Mouse (Mus musculus): ENCODE measurements around the gene Mrps23.
A peak's percentile ranks its signal among the peaks of the same experiment; 100 is the strongest.
"Not testable (repeated sequence)": the region's sequence is repeated elsewhere in the genome, so short reads cannot be mapped to it uniquely, and the experiment has no call there.

Mrps23 gene

GRCm38 (mm10) chr11:88173386-88174025 lies 30.7 kb upstream of the Mrps23 start:
- DNase-seq (ENCODE audit: low read depth, low spot score) = no peak

- no peak for DNase-seq (ENCODE audit: low read depth, low spot score)
These were observed 23.7 kb upstream of the Mrps23 start for GRCm38 (mm10) chr11:88180467-88180958.

GRCm38 (mm10) chr11:88180959-88181619 lies 23.1 kb upstream of the Mrps23 start:
- DNase-seq (ENCODE audit: low read depth, low spot score) = peak; percentile 72

GRCm38 (mm10) chr11:88184632-88185180 lies 19.5 kb upstream of the Mrps23 start:
- no peak for DNase-seq (ENCODE audit: low read depth, low spot score)

- DNase-seq (ENCODE audit: low read depth, low spot score) = no peak
These were observed 17.9 kb upstream of the Mrps23 start for GRCm38 (mm10) chr11:88186078-88186946.

GRCm38 (mm10) chr11:88186947-88187243 lies 17.3 kb upstream of the Mrps23 start:
- DNase-seq (ENCODE audit: low read depth, low spot score) = no peak

- DNase-seq (ENCODE audit: low read depth, low spot score) = peak; percentile 97
These were observed 16.6 kb upstream of the Mrps23 start for GRCm38 (mm10) chr11:88187417-88188133.

- DNase-seq (ENCODE audit: low read depth, low spot score) = no peak
These were observed 16.0 kb upstream of the Mrps23 start for GRCm38 (mm10) chr11:88188216-88188615.

GRCm38 (mm10) chr11:88188635-88189034 lies 15.6 kb upstream of the Mrps23 start:
- DNase-seq (ENCODE audit: low read depth, low spot score) = no peak

GRCm38 (mm10) chr11:88192595-88192994 lies 11.6 kb upstream of the Mrps23 start:
- DNase-seq (ENCODE audit: low read depth, low spot score) = no peak

- DNase-seq (ENCODE audit: low read depth, low spot score) = no peak
These were observed 10.9 kb upstream of the Mrps23 start for GRCm38 (mm10) chr11:88193098-88193823.

GRCm38 (mm10) chr11:88193824-88194696 lies 10.1 kb upstream of the Mrps23 start:
- DNase-seq (ENCODE audit: low read depth, low spot score) = no peak

- DNase-seq (ENCODE audit: low read depth, low spot score) = not testable (repeated sequence)
These were observed 8.5 kb upstream of the Mrps23 start for GRCm38 (mm10) chr11:88195699-88196098.

- DNase-seq (ENCODE audit: low read depth, low spot score) = peak; percentile 95
These were observed 7.0 kb upstream of the Mrps23 start for GRCm38 (mm10) chr11:88197153-88197576.

- DNase-seq (ENCODE audit: low read depth, low spot score) = no peak
These were observed 6.0 kb upstream of the Mrps23 start for GRCm38 (mm10) chr11:88198223-88198622.

GRCm38 (mm10) chr11:88201172-88201571 lies 3.0 kb upstream of the Mrps23 start:
- no peak for DNase-seq (ENCODE audit: low read depth, low spot score)

- DNase-seq (ENCODE audit: low read depth, low spot score) = no peak
These were observed 2.1 kb upstream of the Mrps23 start for GRCm38 (mm10) chr11:88202077-88202476.

GRCm38 (mm10) chr11:88204593-88205368 lies 593 bp downstream of the Mrps23 start:
- DNase-seq (ENCODE audit: low read depth, low spot score) = no peak

- not testable (repeated sequence) for DNase-seq (ENCODE audit: low read depth, low spot score)
These were observed 2.4 kb downstream of the Mrps23 start for GRCm38 (mm10) chr11:88206576-88206975.
